ENCODE assay signal across 10 mouse cellular contexts in genomic region chr9:40989940-40990588, GRCm38 (mm10). TPM values are rescaled to one million over a fixed set of nuclear protein-coding genes. Genes with fewer than 3 reads are reported as not detected.
A peak's percentile ranks its signal among the peaks of the same experiment; 100 is the strongest.
DNase-seq lines count a peak whose midpoint lies in the region; ATAC-seq lines count a peak whose summit lies in the region.
"Had no signal": no experiment of that assay in that cellular context is flagged by ENCODE, and none has a peak within 500 bp of the region (broad histone marks: within the 10 kb centered on the region; RNA-seq: fewer than 3 reads in every experiment).

No protein-coding gene starts in this region.

- H3K27me3 ChIP-seq in liver, embryonic 13.5 days = no peaks in the 10 kb centered on the region
- no peaks in the 10 kb centered on the region for H3K27me3 ChIP-seq in neural tube, embryonic 15.5 days (replicated peaks)

- no peak overlapping the region for H3K9ac ChIP-seq in liver, embryonic 13.5 days
- H3K9ac ChIP-seq in neural tube, embryonic 15.5 days (replicated peaks) = no peak overlapping the region

- no peaks in the 10 kb centered on the region for H3K9me3 ChIP-seq in liver, embryonic 13.5 days (replicated peaks)
- H3K9me3 ChIP-seq in neural tube, embryonic 15.5 days (replicated peaks) = no peaks in the 10 kb centered on the region

- no peak overlapping the region for H3K4me2 ChIP-seq in liver, embryonic 13.5 days
- no peak overlapping the region for H3K4me2 ChIP-seq in neural tube, embryonic 15.5 days

- ATAC-seq in liver, embryonic 13.5 days (ENCODE audit: low read depth) = no peak
- ATAC-seq in neural tube, embryonic 15.5 days (ENCODE audit: low FRiP score) = peak; percentile 85
- no peak for ATAC-seq in monocyte, adult 5-6 weeks (replicated peaks; ENCODE audit: insufficient number of reproducible peaks, low FRiP score, low TSS enrichment, poor library complexity, severe bottlenecking)

- H3K4me1 ChIP-seq in liver, embryonic 13.5 days (replicated peaks) = no peaks in the 10 kb centered on the region
- peaks cover 9% of the 10 kb centered on the region for H3K4me1 ChIP-seq in neural tube, embryonic 15.5 days

- H3K36me3 ChIP-seq in liver, embryonic 13.5 days = no peaks in the 10 kb centered on the region
- H3K36me3 ChIP-seq in neural tube, embryonic 15.5 days = no peaks in the 10 kb centered on the region

- H3K27ac ChIP-seq in liver, embryonic 13.5 days = no peak overlapping the region
- peak overlapping the region; percentile 72 for H3K27ac ChIP-seq in neural tube, embryonic 15.5 days (replicated peaks)

- DNase-seq in CD4-positive, CD25-positive, alpha-beta regulatory T cell, adult 2 months (ENCODE audit: low read depth, low spot score) = peak; percentile 81
- peak; percentile 63 for DNase-seq in MN1 (ENCODE audit: low spot score)
- peak; percentile 79 for DNase-seq in cerebellum, adult 8-10 months
- DNase-seq in frontal cortex, postnatal 25 days (ENCODE audit: low spot score in 2 of 2) = peak; percentile 29 to 66
- peak; percentile 69 for DNase-seq in kidney, adult 9 months
- peak; percentile 12 for DNase-seq in liver, embryonic 13.5 days

- 31% methylated on average over 4 of the region's 4 CpGs for WGBS in liver, embryonic 13.5 days (ENCODE audit: insufficient replicate concordance)
- WGBS in neural tube, embryonic 15.5 days = 27% methylated on average over 4 of the region's 4 CpGs

- H3K4me3 ChIP-seq in liver, embryonic 13.5 days (replicated peaks) = no peak overlapping the region
- H3K4me3 ChIP-seq in neural tube, embryonic 15.5 days (replicated peaks) = no peak overlapping the region

RNA-seq across cellular contexts. Expression of gene Crtam, which starts 14.4 kb away (rescaled TPM):
- polyA plus RNA-seq in liver, embryonic 13.5 days (2015; fragmentation: Nextera tagmentation; extraction: Ambion mirVana) = 0.03 TPM in 2 replicates
- 0.08 and 0.15 TPM in 2 replicates for polyA plus RNA-seq in neural tube, embryonic 15.5 days (2015; fragmentation: Nextera tagmentation; extraction: Ambion mirVana)
- total RNA-seq in monocyte, adult 5-6 weeks (2017) = 2.6 to 16.5 TPM (median 10.8 TPM) in 3 replicates
- polyA plus RNA-seq: gonadal fat pad, adult 2 months had no signal

RNA-seq across cellular contexts. Expression of gene Jhy, which starts 26.1 kb away (rescaled TPM):
- not detected in 2 replicates for polyA plus RNA-seq in liver, embryonic 13.5 days (2015; fragmentation: Nextera tagmentation; extraction: Ambion mirVana)
- 1.3 TPM in 2 replicates for polyA plus RNA-seq in neural tube, embryonic 15.5 days (2015; fragmentation: Nextera tagmentation; extraction: Ambion mirVana)
- 3.8 TPM in 1 of 3 replicates, not detected in the others for total RNA-seq in monocyte, adult 5-6 weeks (2017)
- polyA plus RNA-seq: stomach, embryonic 16.5 days had no signal

Comparison
In these comparisons a context has a peak if more than half of its experiments do, and no peak if none do; other contexts are left out.
1. DNase-seq: peak in every context shown above with its lines; median percentile 81 in CD4-positive, CD25-positive, alpha-beta regulatory T cell, adult 2 months; 79 in cerebellum, adult 8-10 months; 69 in kidney, adult 9 months; 63 in MN1; 48 in frontal cortex, postnatal 25 days; 12 in liver, embryonic 13.5 days.